Mouse (Mus musculus): ENCODE measurements at regions not wholly inside any gene's neighbourhood (a gene's known extent, or its start where the extent isn't known, plus 50 kb on each side); places are given as distances from the start of the nearest gene placed in this dataset.

DNA sequence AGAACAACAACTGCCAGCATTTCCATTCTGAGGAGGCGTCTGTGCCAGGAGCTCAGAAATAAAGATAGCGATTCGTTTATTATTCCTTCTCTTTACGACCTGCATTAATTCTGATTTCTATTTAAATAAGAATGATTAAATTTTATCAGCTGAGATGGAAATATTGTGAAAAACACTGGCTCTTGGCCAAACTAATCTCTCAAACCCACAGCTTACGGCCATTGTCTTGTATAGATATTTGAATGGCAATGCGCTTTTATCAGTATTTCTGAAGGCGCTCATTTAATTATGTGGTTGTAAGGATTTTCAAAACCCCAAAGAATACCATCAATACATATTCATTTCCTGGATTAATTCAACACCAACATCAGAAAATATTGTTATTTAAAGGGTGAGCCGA is 97.4 kb upstream of the Irx5 start:
- no peak for TF ChIP-seq CTCF (conservative IDR thresholded peaks at IDR 0.05; ENCODE audit: low read length)
- TF ChIP-seq POU5F1 (IDR thresholded peaks at IDR 0.05; ENCODE audit: borderline replicate concordance, low read length): no peak

Measured in E14TG2a.4 (cell line).